Mouse (Mus musculus): ENCODE results near the gene Echs1.

Echs1 gene

DNA sequence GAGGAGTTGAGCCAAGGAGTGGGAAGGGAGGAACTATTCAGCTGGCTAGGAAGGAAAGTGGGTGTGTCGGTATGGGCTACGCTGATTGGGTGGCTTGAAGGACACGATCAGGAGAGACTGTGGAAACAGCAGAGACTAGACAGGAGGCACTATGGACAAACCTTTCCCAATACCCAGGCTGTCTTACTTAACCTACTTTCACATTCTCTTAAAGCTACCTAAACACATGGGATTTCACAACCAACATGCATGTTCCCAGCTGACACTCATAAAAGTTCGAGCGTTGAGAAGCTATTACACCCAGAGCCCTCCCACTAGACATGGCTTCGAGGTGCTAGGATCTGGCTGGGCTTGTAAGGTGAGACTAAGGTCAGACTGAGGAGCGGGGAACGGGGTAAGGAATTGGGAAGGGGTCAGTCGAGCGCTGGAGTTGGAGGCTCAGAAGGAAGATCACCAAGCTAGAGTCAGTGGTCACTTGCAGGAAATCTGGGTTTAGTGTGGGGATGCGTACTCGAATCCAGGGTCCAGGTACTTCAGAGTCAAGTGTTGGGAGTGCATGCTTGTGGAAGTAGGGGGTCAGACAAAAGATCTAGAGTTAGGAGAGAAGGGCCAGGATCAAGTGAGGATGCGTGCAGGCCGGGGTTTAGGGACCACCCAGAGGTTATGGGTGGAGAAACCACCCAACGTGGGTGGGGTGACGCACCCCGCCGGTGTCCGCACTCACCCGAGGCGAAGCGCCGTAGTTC, 520 bp downstream of the Echs1 start, which contains the start of gene Paox:
TSS of gene Paox (plus strand) at position 217 of the 746 bp plus-strand sequence.
- peak in 1 of 2 experiments; percentile 18 for DNase-seq (ENCODE audit: low spot score in 2 of 2)

DNA sequence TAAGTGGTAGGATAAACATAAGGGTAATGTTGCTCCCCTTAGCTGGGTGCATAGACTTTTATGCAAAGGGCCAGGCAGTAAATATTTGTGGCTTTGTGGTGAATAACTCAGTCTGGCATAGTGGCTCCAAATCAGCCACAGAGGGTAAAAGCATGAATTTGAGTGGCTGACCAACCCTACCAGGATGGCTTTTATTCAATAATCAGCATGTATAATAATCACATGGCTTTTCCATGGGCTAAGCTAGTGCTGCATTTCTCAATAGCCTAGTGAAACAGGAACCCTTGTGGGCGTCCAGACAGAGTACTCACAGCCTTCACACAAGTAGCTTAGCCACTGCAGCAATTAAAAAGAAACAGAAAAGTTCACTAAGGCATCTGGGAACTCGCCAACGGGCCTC, 4.3 kb downstream of the Echs1 start:
- no peak for DNase-seq (ENCODE audit: low spot score in 2 of 2)

DNA sequence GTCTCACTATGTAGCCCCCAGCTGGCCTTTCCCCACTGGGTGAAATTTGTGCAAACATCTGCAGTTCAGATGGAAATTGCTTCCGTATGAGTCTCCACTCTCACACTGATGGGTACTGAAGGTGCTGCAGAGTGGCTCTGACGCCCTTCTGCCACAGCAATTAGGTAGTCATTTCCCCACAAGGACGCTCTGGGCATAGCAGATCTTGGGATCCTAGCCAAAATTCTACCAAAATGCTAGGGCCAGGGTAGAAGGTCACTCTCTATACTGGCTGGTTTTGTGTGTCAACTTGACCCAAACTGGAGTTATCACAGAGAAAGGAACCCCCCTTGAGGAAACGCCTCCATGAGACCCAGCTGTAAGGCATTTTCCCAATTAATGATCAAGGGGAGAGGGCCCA, 12.3 kb downstream of the Echs1 start:
- no peak for DNase-seq (ENCODE audit: low spot score in 2 of 2)

DNA sequence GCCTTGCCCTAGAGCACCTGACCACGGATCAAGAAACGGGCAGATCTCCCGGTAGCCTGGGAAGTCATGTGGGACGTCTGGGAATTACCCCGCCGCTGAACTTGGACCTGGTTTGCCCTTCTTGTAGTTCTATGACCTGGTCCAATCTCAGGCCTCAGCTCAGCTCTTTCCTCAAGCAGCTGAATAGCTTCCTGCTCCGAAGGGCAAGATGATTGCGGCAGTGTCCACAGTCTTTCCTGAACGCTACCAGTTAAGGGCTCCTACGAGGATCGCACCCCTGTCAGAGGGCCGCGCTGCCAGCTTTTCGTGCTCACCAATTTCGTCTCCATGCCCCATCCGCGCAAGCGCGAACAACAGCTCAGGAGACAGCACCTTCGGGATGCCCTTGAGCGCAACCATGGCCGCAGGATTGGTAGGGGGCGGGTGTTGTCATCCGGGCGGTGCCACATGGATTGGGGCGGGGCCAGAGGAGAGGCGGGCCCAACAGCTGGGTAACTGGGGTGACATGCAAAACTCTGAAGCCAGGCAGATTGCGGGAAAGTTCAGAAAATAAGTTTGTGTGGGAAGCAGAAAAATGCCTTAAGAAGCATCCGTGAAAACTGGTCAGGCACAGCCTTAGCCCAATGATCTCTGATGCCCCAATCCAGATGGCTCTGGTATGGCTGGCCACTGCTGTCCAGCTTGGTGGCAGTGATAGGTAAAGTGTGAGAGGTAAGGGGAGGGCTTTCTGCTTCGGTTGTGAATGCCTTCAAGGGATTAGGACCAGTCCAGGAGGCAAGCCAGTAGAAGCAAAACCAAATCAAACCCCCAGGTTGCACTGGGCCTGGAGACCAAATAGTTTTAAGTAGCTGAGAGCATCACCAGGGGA, 14.0 kb downstream of the Echs1 start, which contains the start of gene Fuom:
TSS of gene Fuom (minus strand) at position 449 of the 868 bp plus-strand sequence.
- peak; percentile 77 for DNase-seq (ENCODE audit: low spot score in 2 of 2)

DNA sequence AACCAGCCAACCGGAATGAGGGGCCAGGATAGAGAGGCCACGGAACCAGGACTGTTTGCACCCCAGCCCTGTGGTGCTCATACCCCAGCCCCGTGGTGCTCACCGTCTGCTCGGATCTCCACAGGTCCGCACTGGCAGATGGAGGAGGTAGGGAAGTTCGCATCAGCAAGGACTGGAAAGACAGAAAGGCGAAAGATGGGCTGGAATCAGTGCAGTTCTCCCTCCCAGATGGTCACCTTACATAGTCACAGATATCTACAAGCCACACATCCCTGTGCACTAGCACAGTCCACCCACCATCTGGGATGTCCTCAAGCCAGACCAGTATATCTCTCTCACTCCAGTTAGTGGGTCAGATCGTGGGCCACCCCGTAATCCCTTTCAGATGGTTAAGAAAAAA, 14.8 kb downstream of the Echs1 start:
- no peak for DNase-seq (ENCODE audit: low spot score in 2 of 2)

DNA sequence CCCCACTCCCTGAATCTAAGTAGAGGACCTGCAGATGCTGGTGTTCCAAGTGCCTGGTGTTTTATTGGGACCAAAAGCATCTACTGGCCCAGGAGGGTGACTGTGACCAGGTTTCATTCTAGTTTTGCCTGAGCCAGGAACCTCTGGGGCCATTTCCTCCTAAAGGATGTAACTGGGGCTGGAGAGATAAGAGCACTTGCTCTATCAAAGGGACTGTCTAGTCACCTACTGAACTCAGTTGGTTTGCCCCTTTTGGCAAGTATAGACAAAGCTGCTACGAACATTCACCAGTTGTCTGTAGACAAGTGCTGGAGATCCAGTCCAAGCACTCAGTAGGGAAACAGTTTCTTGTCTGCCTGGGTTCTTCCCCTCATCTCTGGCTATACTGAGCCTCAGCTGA, 17.8 kb downstream of the Echs1 start:
- no peak for DNase-seq (ENCODE audit: low spot score in 2 of 2)

DNA sequence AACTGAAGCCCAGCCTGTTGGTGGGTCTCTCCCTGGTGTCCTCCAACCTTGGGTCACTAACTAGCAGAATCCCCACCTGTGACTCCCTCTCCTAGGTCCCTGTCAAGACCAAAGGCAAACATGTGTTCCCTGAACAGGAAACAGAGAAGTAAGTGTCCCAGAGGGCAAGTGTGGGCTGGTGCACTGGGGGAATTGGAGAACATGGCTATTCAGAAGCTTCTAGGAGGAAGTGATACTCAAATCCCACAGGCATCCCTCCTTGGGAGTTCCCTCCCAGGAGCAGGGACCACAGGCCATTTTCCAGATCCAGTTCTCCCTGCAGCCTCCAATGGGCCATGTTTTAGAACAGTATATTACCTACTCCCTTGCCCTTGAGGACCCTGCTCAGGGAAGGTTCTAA, 20.2 kb downstream of the Echs1 start:
- DNase-seq (ENCODE audit: low spot score in 2 of 2) = no peak

DNA sequence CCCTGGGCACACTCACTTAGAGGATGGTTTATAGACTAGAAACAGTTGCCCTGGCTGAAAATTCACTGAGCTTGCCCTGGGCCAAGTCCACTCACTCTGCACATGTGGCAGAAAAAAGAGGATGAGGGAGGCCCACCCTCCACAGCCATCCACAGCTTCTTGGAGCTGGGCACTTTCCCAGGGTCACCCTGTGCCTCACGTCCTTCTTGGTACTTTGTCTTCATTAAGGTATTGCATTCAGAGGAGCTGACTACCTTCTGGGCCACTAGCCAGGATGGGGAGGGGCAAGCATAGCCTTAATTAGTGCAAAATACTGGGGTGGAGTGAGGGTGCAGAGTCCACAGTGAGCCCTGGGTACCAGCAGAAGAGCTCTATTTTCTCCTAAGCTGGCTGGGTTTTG, 20.7 kb downstream of the Echs1 start:
- no peak for DNase-seq (ENCODE audit: low spot score in 2 of 2)

DNA sequence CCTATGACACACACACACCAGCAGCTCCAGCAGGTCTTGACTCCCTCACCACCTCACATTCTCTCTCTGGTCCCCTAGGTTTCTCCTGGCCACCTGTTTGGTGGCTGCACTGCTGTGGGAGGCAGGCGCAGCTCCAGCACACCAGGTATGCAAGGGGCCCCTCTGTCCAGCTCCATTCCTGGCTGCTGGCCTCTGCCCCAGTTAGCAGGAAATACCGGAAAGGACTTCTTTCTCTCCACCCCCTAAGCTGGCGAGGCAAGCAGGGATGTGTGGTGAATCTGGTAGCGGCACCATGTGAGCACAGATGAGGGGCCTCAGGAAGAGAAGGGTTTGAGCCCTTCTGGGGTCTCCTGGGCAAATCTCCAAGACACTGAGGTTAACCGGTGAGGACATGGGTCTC, 21.3 kb downstream of the Echs1 start:
- no peak for DNase-seq (ENCODE audit: low spot score in 2 of 2)

DNA sequence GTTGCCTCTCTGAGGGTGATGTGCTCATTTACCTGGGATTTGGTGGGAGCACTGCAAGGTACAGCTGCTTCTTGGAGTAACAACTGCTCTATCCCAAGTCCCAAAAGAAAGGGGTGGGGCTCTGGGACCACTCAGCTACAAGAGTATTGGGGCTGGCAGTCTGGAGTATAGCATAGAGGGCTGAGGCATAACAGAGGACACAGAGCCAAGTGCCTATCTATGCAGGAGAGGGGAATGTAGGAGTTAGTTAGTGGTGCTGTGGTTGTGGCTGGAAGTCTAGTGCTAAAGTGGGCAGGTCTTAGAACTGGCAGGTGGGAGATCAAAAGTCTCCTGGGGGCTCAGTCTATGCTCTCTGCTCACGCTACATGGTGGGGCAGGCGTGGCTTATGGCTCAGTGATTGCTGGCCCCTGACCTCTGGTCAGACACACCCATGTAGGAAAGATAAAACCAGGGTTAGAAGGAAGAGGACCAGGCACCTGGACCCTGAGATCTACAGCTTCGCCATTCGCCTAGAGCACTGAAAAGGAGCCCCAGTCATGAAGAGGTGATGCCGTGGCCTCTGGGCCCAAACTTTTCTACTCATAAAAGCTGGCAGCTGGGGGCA, 23.2 kb downstream of the Echs1 start, which contains the start of gene Prap1:
TSS of gene Prap1 (plus strand) at position 472 of the 605 bp plus-strand sequence.
- no peak for DNase-seq (ENCODE audit: low spot score in 2 of 2)

DNA sequence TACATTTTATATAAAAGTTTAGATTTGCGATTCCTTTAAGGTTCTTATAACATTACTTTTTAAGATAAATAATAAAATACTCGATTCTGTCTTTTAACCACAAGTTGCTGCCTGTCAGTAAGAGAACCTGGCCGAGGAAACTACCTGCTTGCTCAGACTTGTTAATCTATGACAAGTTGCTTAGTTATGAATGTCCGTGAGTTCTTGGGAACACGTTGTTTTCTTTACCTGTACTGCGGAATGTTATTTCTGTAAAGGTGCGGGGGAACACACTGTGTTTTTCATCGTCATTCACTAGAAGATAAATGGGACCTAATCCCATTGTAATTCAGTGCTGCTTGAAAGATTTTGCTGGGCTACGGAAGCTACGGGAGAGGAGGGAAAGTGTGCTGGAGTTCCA, 25.7 kb downstream of the Echs1 start:
- DNase-seq (ENCODE audit: low spot score in 2 of 2) = no peak

DNA sequence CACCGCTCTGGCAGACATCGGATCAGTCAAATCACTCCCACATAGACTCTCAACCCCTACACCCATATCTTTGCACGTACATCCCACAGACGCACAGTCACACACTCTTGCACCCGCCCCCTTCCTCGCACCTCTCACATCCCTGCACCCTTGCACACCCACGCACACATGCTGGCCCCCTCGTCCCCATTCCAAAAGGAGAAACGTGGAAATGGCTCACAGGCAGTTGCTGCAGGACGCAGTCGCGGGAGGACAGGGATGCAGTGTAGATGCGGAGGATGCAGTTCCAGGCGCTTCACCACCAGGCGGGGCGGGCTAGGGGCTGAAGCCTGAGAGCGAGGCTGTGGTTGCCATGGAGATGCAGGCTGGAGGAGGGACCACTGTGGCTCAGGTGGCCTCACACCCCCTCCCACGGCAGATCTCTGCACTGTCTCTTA, 34.0 kb downstream of the Echs1 start, which contains the start of gene Caly:
TSS of gene Caly (minus strand) at position 307 of the 437 bp plus-strand sequence.
- DNase-seq (ENCODE audit: low spot score in 2 of 2) = peak; percentile 88 to 93

DNA sequence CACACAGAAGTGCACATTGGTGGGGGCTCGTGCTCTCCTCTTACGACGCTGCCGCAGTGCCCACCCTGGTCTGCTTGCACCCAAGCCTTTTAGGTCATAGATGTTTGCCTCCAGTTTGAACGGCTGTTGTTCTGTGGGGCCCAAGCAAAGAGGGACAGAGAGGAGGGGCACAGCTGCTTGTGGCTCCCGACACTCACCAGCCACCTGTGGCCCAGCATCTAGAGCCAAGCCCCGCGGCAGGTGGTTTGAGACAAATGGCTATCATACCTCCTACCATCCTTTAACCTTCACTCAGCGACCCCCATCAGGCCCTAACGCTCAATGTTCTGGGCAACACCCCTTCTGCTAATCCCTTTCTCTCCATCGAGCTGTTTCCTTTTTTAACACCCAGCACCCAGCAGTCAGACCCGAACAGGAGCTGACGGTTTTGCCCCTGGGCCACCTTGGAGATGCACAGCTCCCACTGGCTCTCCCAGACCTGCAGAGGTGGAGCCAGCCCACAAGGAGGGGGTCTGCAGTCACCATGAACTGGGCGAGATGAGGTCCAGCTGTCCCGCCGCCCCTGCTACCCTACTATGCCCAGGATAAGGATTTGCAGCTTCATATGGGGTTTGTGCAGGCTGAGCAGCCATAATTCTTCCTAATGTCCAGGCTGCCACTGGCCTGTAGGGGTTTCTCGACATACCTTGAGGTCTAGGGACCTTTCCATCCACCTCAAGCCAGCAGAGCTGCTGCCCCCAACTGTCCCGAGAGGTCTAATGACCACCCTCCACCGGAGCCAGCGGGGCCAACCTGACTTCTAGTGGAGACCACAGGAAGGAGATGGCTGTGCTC, 34.7 kb downstream of the Echs1 start:
- DNase-seq (ENCODE audit: low spot score in 2 of 2) = peak; percentile 31 to 41

DNA sequence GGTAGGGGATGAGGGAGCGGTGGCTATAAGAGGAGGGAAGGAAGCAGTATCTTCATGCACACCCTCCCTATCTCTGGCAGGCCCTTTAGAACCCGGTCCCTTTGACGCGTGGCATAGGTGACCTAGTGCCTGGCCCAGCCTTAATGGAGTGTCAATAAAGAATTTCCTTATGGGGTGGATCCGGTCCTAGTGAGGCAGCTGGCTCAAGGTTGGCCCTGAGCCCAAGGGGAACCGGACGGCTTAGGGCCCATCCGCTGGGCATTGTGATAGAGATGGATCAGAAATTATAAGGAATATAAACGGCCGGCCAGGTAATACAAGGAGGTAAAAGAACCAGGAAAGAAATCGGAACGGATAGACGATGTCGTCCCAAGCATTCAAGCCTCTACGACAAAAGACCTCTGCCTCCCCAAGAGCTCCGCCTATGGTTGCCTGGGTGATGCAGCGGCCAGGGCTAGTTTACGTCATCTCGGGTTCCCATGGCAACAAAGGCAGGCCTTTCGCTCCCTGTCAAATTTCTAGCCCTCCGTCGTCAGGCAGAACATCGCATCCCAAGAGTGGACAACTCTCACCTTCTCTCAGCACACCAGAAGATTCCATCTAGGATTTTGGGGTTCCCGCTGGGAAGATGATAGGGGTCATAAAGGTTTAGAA, 35.6 kb downstream of the Echs1 start:
- peak; percentile 83 to 87 for DNase-seq (ENCODE audit: low spot score in 2 of 2)

DNA sequence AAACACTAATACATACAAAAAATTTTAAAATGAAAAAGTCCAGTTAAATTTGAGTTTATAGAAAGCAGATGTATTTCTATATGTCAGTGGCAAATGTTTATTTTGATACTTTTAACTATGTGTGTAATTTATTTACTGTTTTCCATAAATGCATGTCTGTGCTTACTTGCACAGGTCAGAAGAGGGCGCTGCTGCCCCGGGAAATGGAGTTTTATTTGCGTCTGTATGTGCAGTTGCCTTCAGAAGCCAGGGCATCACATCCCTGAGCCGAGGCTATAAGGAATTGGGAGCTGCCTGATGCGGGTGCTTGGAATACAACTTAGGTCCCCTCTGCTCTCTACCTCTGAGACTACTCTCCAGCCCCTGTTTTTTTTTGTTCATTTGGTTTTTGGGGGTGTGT, 37.6 kb downstream of the Echs1 start:
- peak in 1 of 2 experiments; percentile 70 for DNase-seq (ENCODE audit: low spot score in 2 of 2)

DNA sequence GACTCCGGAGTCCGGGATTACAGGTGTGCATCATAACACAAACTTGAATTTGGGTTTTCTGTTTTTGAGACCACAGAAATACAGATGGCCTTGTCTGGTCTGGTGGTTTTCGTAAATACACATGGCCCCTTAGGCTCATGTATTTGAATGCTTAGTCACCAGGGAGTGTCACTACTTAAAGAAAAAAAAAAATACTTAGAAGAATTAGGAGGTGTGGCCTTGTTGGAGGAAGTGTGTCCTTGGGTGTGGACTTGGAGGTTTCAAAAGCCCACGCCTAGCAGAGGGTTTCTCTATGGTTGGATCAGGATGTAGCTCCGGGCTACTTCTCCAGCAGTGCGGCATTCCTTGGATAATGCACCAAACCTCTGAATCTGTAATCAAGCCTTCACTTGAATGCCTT, 38.6 kb downstream of the Echs1 start:
- DNase-seq (ENCODE audit: low spot score in 2 of 2) = no peak

DNA sequence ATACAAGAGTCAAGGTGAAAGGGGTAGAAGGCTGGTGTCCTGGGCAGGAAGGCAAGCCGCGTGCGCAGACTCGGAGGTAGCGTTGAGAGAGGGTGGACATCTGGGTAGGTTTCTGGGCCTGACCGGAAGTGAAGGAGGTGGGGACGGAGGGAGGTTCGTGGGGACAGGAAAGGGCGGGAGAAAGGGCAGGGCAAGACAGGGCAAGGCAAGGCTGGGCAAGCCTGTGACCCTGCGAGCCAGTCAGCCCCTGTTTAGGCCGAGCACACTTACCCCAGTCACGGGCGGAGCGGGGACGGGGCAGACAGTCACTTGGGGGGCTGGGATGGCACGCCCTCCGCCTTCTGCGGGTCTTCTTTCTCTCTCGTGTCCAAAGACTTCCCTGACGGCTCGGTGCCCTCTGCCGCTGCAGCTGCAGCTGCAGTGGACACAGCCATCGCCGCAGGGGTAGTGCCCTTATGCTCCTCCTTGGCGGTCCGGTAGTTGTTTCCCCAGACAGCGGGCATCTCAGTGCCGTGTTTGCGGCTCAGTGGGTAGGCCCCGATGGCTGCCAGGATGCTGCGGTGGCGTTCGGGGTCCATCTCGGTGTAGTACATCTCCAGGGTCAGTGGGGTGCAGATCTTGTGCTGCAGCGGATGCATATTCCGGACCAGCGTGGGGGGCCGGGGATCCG, 46.1 kb downstream of the Echs1 start:
- DNase-seq (ENCODE audit: low spot score in 2 of 2) = no peak

DNA sequence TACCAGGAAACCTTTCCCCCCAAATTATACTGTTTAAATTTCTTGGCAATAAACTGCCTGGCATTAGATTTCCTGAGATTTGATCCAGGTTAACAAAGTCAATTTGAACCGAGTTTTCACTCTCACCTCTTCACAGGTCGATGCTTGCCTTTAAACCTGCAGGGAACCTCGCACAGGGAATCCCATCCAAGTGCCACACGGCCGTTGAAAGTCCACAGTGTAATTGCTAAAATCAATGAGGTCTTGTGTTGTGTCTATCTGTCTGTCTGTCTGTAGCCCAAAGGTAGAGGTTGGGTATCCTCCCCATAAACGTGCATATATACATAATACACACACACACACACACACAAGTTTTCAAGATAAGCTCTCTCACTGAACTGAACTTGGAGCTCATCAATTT, 48.9 kb downstream of the Echs1 start:
- no peak for DNase-seq (ENCODE audit: low spot score in 2 of 2)

DNA sequence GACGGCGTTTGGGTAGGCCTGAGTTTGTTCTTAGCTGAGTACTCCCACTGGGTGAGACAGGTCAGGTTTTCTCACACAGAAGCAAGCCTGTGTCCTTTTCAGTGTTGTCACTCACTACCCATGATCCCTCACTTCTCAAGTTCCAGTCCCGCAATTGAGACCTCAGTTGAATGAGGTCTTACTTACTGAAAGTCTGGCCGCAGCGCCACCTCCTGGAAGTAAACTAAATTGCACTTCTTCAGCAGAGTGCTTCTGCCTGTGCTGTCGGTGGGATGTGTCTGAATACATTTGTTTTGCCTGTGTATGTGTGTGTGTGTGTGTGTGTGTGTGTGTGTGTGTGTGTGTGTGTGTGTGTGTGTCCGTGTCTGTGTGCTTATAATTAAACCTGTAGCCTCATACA, 53.2 kb downstream of the Echs1 start:
- DNase-seq (ENCODE audit: low spot score in 2 of 2) = peak; percentile 59 to 70

DNA sequence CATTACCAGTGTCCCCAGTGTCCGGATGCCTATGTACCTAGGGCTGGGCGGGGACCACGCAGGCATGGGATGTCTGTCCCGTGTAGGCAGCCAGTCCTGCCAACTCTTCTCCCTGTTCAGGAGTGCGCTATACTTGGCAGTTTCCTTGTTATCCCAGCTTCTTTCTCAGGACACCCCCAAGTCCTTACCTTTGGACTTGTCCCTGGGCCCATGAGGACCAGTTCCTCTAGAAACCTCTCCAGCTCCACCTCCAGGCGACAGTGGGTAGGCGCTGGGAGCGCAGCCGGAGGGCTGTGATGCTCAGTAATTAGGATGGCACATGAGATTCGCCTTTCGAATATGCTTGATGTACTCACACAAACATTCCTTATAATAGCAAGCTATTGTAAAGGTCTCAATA, 54.0 kb downstream of the Echs1 start:
- DNase-seq (ENCODE audit: low spot score in 2 of 2) = peak in 1 of 2 experiments; percentile 30
